Mouse (Mus musculus) ES-Bruce4 (cell line): ENCODE results near the gene Gzf1.
A peak's percentile ranks its signal among the peaks of the same experiment; 100 is the strongest.

Experiments
- CTCF ChIP-seq: IDR thresholded peaks from one replicate; pipeline ENCODE4 v1.8.1; 2011; ENCODE audit warnings: low read depth, low read length
- EP300 ChIP-seq: IDR thresholded peaks from 2 replicates; pipeline ENCODE4 v1.6.1; 2011; ENCODE audit warnings: low read depth, low read length; ENCODE audit not compliant: insufficient read depth
- POLR2A ChIP-seq: IDR thresholded peaks from one replicate; pipeline ENCODE4 v1.8.1; 2011; ENCODE audit warnings: low read length; ENCODE audit not compliant: insufficient read depth

DNA sequence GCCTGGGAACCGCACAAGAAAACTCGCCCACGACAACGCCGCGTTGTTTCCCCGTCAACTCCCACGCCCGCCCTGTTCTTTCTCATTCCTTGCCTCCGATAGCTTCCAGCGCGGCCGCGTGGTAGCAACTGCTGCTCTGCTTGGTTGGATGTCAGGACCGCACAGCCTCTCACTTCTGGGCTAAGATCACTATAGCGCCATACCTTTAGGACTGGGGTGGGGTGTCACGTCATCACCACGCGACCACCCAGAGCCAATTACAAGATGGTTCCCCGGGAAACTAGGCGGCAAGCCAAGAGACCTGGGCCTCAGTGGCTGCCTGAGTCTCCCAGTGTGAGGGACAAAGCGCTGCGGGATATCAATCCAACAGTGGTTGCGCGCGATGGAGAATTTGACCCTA is 3.0 kb upstream of the Gzf1 start:
- no peak for TF ChIP-seq CTCF
- TF ChIP-seq POLR2A, result peak; percentile 62
- TF ChIP-seq EP300, result peak; percentile 14; the same call in 1 of the 2 replicates
